In genomic region chr2:174334415-174334814, GRCm38 (mm10) we compare ENCODE assay signal across 9 mouse cellular contexts. TPM values are rescaled to one million over a fixed set of nuclear protein-coding genes. Genes with fewer than 3 reads are reported as not detected.
DNase-seq lines count a peak whose midpoint lies in the region; ATAC-seq and TF ChIP-seq lines count a peak whose summit lies in the region.
"Had no signal": no experiment of that assay in that cellular context is flagged by ENCODE, and none has a peak within 500 bp of the region (broad histone marks: within the 10 kb centered on the region; RNA-seq: fewer than 3 reads in every experiment).

No protein-coding gene starts in this region.

- DNase-seq in adrenal gland, adult (ENCODE audit: inconsistent age in 2 of 2, low spot score in 1 of 2) = peak; percentile 54 to 75
- DNase-seq in adrenal gland, postnatal 4 days (ENCODE audit: low spot score in 2 of 2) = no peak
- peak; percentile 8 for DNase-seq in layer of hippocampus, adult 9-11 months
- no peak for DNase-seq in layer of hippocampus, adult 9-10 months (ENCODE audit: low spot score)
- DNase-seq in embryo, embryonic 10.5 days (ENCODE audit: low spot score) = no peak
- DNase-seq in urinary bladder, postnatal 14 days (ENCODE audit: low spot score) = no peak

- no peak for ATAC-seq in embryonic facial prominence, embryonic 13.5 days (ENCODE audit: insufficient number of reproducible peaks, insufficient read depth, low FRiP score, low TSS enrichment, low read depth)
- ATAC-seq in intestine, postnatal 0 days = no peak

- H3K4me3 ChIP-seq in embryonic facial prominence, embryonic 13.5 days = no peak overlapping the region
- H3K4me3 ChIP-seq in intestine, postnatal 0 days (ENCODE audit: low read depth, low read length) = no peak overlapping the region
- H3K4me3 ChIP-seq: liver, embryonic 15.5 days had no signal

- TF ChIP-seq CTCF in intestine, postnatal 0 days (IDR thresholded peaks at IDR 0.05; ENCODE audit: low read depth) = no peak

- no peaks in the 10 kb centered on the region for H3K27me3 ChIP-seq in embryonic facial prominence, embryonic 13.5 days
- H3K27me3 ChIP-seq in intestine, postnatal 0 days (replicated peaks; ENCODE audit: control insufficient read depth, insufficient read depth, low read length) = no peaks in the 10 kb centered on the region
- H3K27me3 ChIP-seq: liver, embryonic 15.5 days had no signal

- peaks cover 72% of the 10 kb centered on the region for H3K4me1 ChIP-seq in embryonic facial prominence, embryonic 13.5 days
- H3K4me1 ChIP-seq in intestine, postnatal 0 days (replicated peaks; ENCODE audit: control insufficient read depth, insufficient read depth, low read length) = peaks cover 7% of the 10 kb centered on the region; the same call in 1 of the 2 replicates

- no peaks in the 10 kb centered on the region for H3K9me3 ChIP-seq in embryonic facial prominence, embryonic 13.5 days
- no peaks in the 10 kb centered on the region for H3K9me3 ChIP-seq in intestine, postnatal 0 days (ENCODE audit: control insufficient read depth)
- H3K9me3 ChIP-seq: liver, embryonic 15.5 days had no signal

- H3K4me2 ChIP-seq in embryonic facial prominence, embryonic 13.5 days = peak overlapping the region; percentile 72
- peak overlapping the region; percentile 94; the same call in 1 of the 2 replicates for H3K4me2 ChIP-seq in intestine, postnatal 0 days (replicated peaks; ENCODE audit: low read depth)
- H3K4me2 ChIP-seq: liver, embryonic 15.5 days had no signal

- WGBS in embryonic facial prominence, embryonic 13.5 days = 79% methylated on average over 10 of the region's 10 CpGs
- 56% methylated on average over 10 of the region's 10 CpGs for WGBS in intestine, postnatal 0 days

- no peak overlapping the region for H3K27ac ChIP-seq in embryonic facial prominence, embryonic 13.5 days
- no peak overlapping the region; the same call in 1 of the 2 replicates for H3K27ac ChIP-seq in intestine, postnatal 0 days (ENCODE audit: low read depth, low read length)

- H3K9ac ChIP-seq in embryonic facial prominence, embryonic 13.5 days = no peak overlapping the region
- H3K9ac ChIP-seq in intestine, postnatal 0 days (ENCODE audit: low read depth, low read length) = no peak overlapping the region
- H3K9ac ChIP-seq: liver, embryonic 15.5 days had no signal

- peaks cover 2% of the 10 kb centered on the region; the same call in 1 of the 2 replicates for H3K36me3 ChIP-seq in embryonic facial prominence, embryonic 13.5 days
- 0 out of 2 replicates have a peak, but pooled peaks cover 7% of the 10 kb centered on the region for H3K36me3 ChIP-seq in intestine, postnatal 0 days (ENCODE audit: control insufficient read depth, insufficient read depth)

RNA-seq across cellular contexts. Expression of gene Gm20721, which starts 12.1 kb away (rescaled TPM):
- 1 to 10 TPM; 2.1 to 2.2 TPM for total RNA-seq in adrenal gland, postnatal 4 days (2021)
- polyA plus RNA-seq in embryonic facial prominence, embryonic 13.5 days (2015; fragmentation: Nextera tagmentation; extraction: Ambion mirVana) = 17.1 and 20.3 TPM in 2 replicates
- 2.7 and 3.5 TPM in 2 replicates for polyA plus RNA-seq in intestine, postnatal 0 days (2015; fragmentation: Nextera tagmentation; extraction: Ambion mirVana)

RNA-seq across cellular contexts. Expression of gene Gnas, which starts 50.3 kb away (rescaled TPM):
- total RNA-seq in adrenal gland, postnatal 4 days (2021) = 1,000 to 10,000 TPM; 3,043 to 3,192 TPM
- polyA plus RNA-seq in embryonic facial prominence, embryonic 13.5 days (2015; fragmentation: Nextera tagmentation; extraction: Ambion mirVana) = 1,664 and 1,723 TPM in 2 replicates
- 686 and 705 TPM in 2 replicates for polyA plus RNA-seq in intestine, postnatal 0 days (2015; fragmentation: Nextera tagmentation; extraction: Ambion mirVana)

Comparison
In these comparisons a context has a peak if more than half of its experiments do, and no peak if none do; other contexts are left out.
1. DNase-seq: peak in adrenal gland, adult (2 of 2) and layer of hippocampus, adult 9-11 months (single experiment); none in adrenal gland, postnatal 4 days (0 of 2), layer of hippocampus, adult 9-10 months (single experiment), embryo, embryonic 10.5 days (single experiment) and urinary bladder, postnatal 14 days (single experiment).